Mouse (Mus musculus): Measurements from ENCODE around the gene Gm5591. TPM values are rescaled to one million over a fixed set of nuclear protein-coding genes. Genes with fewer than 3 reads are reported as not detected.
"Not testable (repeated sequence)": the region's sequence is repeated elsewhere in the genome, so short reads cannot be mapped to it uniquely, and the experiment has no call there.

Gene Gm5591
- total RNA-seq (2021), result not detected
- long read RNA-seq, experiment 1, result 0 reads
- long read RNA-seq, experiment 2, result 0 reads

DNA sequence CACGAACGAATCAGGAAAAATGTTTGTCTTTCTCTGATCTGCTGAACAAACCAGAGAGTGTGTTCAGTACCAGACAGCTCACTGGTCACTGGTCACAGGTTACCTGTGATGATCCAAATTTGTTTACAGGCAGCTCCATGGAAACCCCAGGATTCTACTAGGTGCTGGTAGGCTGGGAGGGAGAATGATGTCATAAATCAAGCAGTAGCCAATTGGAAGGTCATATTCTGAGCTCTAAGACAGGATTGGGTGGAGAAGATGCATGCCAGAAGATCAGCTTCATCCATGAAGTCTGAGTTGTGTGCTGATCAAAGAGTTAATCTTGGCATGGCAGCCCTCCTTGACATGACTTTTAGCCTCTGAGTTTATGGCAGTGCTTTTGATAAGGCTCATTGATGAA lies at the start of gene Gm5591:
Gm5591 (minus strand) TSS at position 101 of the 400 bp plus-strand sequence.
- intact Hi-C loops (cut with DNase I), result not testable (repeated sequence)

DNA sequence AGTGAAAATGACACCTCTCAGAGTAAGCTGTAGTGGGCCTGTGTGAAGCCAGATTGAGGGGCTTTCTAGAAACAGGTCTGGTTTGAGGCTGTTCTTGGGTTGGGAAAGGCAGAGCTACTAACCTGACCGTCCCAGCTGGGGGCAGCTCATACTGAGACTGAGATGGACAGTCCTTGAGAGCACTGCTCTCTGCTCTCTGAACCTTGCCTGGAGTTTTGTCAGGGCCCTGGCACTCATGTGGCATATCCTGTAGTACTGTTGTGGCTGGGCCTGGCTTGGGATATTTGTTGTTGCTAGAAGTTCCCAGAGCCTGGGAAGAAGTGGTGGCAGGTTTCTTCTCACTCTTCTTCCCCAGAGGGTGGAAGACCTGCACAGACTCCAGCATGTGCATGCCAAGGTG lies 39.5 kb downstream of the Gm5591 start:
- intact Hi-C loops (cut with DNase I), result not testable (repeated sequence)

More for the DNA sequence above, at the start of gene Gm5591:
- DNase-seq, result not testable (repeated sequence)

More for the DNA sequence above, 39.5 kb downstream of the Gm5591 start:
- DNase-seq, result not testable (repeated sequence)
